Mouse (Mus musculus) forebrain, embryonic 14.5 days (tissue): ENCODE measurements around the gene Cdkl2. TPM values are rescaled to one million over a fixed set of nuclear protein-coding genes. Genes with fewer than 3 reads are reported as not detected.

Source experiments
- ATAC-seq: fragments of 200-750 bp; cut with Nextera tagmentation; 2 replicates; pipeline ENCODE4 v1.8.0; 2017; ENCODE audit warnings: mild to moderate bottlenecking, moderate library complexity
- DNase-seq: peaks from one replicate; pipeline ENCODE4 v3.0.0-alpha.2; 2015; ENCODE audit warnings: low spot score
- H3K27ac ChIP-seq: fragments of 300-500 bp; sonication (generic); 2 replicates; pipeline ENCODE4 v1.5.1; 2014; ENCODE audit warnings: low read depth, mild to moderate bottlenecking, control low read depth, low read length, moderate library complexity
- H3K27me3 ChIP-seq: fragments of 300-500 bp; sonication (generic); replicated peaks from 2 replicates; pipeline ENCODE4 v1.6.1; 2014; ENCODE audit warnings: low read length, control low read depth, mixed read lengths; ENCODE audit not compliant: control insufficient read depth, insufficient read depth
- H3K36me3 ChIP-seq: fragments of 300-500 bp; sonication (generic); 2 replicates; pipeline ENCODE4 v1.6.1; 2014; ENCODE audit warnings: low read length, control low read depth; ENCODE audit not compliant: control insufficient read depth, insufficient read depth
- H3K4me1 ChIP-seq: fragments of 300-500 bp; sonication (generic); 2 replicates; pipeline ENCODE4 v1.6.1; 2014; ENCODE audit warnings: antibody characterized with exemption, low read length, control low read depth; ENCODE audit not compliant: control insufficient read depth, insufficient read depth
- H3K4me2 ChIP-seq: fragments of 300-500 bp; sonication (generic); 2 replicates; pipeline ENCODE4 v1.6.1; 2014; ENCODE audit warnings: mild to moderate bottlenecking, control low read depth, low read length
- H3K4me3 ChIP-seq: fragments of 300-500 bp; sonication (generic); 2 replicates; pipeline ENCODE4 v1.5.1; 2014; ENCODE audit warnings: low read depth, low read length, control low read depth
- H3K9ac ChIP-seq: fragments of 300-500 bp; sonication (generic); 2 replicates; pipeline ENCODE4 v1.6.1; 2014; ENCODE audit warnings: mild to moderate bottlenecking, low read length, control low read depth, moderate library complexity
- H3K9me3 ChIP-seq: fragments of 300-500 bp; sonication (generic); replicated peaks from 2 replicates; pipeline ENCODE4 v1.6.1; 2016; ENCODE audit warnings: low read length, control low read depth, mixed read lengths; ENCODE audit not compliant: control insufficient read depth
- WGBS: fragments of 180-500 bp; shearing (Covaris S2); extraction: QIAGEN DNeasy Blood & Tissue Kit; methylation state at CpG from one replicate; pipeline ENCODE4 v1.1.7; 2014; 5-methylcytosine and 5-hydroxymethylcytosine counted together
- polyA plus RNA-seq: library from polyadenylated mRNA; unstranded; fragments of >200 nt; fragmentation: Nextera tagmentation; extraction: Ambion mirVana; gene quantifications from 2 replicates; pipeline ENCODE4 v1.2.1, GENCODE M21; 2014

The Cdkl2 gene
- polyA plus RNA-seq, 1 experiment from 2014 or later = 3.9 TPM

GRCm38 (mm10) chr5:92011756-92012155, 31.9 kb downstream of the Cdkl2 start:
- H3K9me3 ChIP-seq = no peaks in the 10 kb centered on the region
- no peak overlapping the region for H3K27ac ChIP-seq
- H3K4me3 ChIP-seq = no peak overlapping the region
- H3K4me1 ChIP-seq = no peaks in the 10 kb centered on the region
- H3K9ac ChIP-seq = no peak overlapping the region
- no peak overlapping the region for H3K4me2 ChIP-seq
- 66% methylated on average over 7 of the region's 7 CpGs for WGBS
- H3K27me3 ChIP-seq = no peaks in the 10 kb centered on the region
- no peak for ATAC-seq
- no peak for DNase-seq
- H3K36me3 ChIP-seq = no peaks in the 10 kb centered on the region

GRCm38 (mm10) chr5:92009827-92010226, 33.9 kb downstream of the Cdkl2 start:
- Histone ChIP-seq H3K9me3 (no peaks in the 10 kb centered on the region), H3K27ac (no peak overlapping the region), H3K4me3 (no peak overlapping the region), H3K27me3 (no peaks in the 10 kb centered on the region), H3K4me1 (no peaks in the 10 kb centered on the region), H3K9ac (no peak overlapping the region), H3K36me3 (no peaks in the 10 kb centered on the region), H3K4me2 (no peak overlapping the region)
- 48% methylated on average over 2 of the region's 2 CpGs for WGBS
- ATAC-seq (no peak), DNase-seq (no peak)

GRCm38 (mm10) chr5:92003011-92003410, 40.7 kb downstream of the Cdkl2 start:
- 60% methylated on average over 2 of the region's 2 CpGs for WGBS
- no peak overlapping the region for H3K27ac ChIP-seq
- no peaks in the 10 kb centered on the region for H3K27me3 ChIP-seq
- no peaks in the 10 kb centered on the region for H3K4me1 ChIP-seq
- no peak overlapping the region for H3K4me3 ChIP-seq
- H3K9me3 ChIP-seq = no peaks in the 10 kb centered on the region
- H3K9ac ChIP-seq = no peak overlapping the region
- no peak overlapping the region for H3K4me2 ChIP-seq
- no peaks in the 10 kb centered on the region for H3K36me3 ChIP-seq
- DNase-seq = peak; percentile 44
- ATAC-seq = no peak

- WGBS = 78% methylated on average over 2 of the region's 2 CpGs
- ATAC-seq (no peak), DNase-seq (no peak)
Observed at GRCm38 (mm10) chr5:92000770-92001169, 42.9 kb downstream of the Cdkl2 start.

GRCm38 (mm10) chr5:91994546-91994945, 49.1 kb downstream of the Cdkl2 start:
- Histone ChIP-seq H3K9me3 (no peaks in the 10 kb centered on the region), H3K27me3 (no peaks in the 10 kb centered on the region), H3K4me2 (no peak overlapping the region), H3K4me1 (no peaks in the 10 kb centered on the region), H3K36me3 (no peaks in the 10 kb centered on the region), H3K9ac (no peak overlapping the region), H3K4me3 (no peak overlapping the region), H3K27ac (no peak overlapping the region)
- 62% methylated on average over 13 of the region's 13 CpGs for WGBS
- DNase-seq = no peak
- no peak for ATAC-seq

More at GRCm38 (mm10) chr5:92000770-92001169, 42.9 kb downstream of the Cdkl2 start:
- H3K4me3 ChIP-seq = no peak overlapping the region
- no peak overlapping the region for H3K9ac ChIP-seq
- H3K27me3 ChIP-seq = no peaks in the 10 kb centered on the region
- no peaks in the 10 kb centered on the region for H3K9me3 ChIP-seq
- H3K4me2 ChIP-seq = no peak overlapping the region
- H3K36me3 ChIP-seq = no peaks in the 10 kb centered on the region
- no peaks in the 10 kb centered on the region for H3K4me1 ChIP-seq
- no peak overlapping the region for H3K27ac ChIP-seq

GRCm38 (mm10) chr5:91993061-91993460, 50.6 kb downstream of the Cdkl2 start:
- Histone ChIP-seq H3K36me3 (no peaks in the 10 kb centered on the region), H3K4me1 (no peaks in the 10 kb centered on the region), H3K4me3 (no peak overlapping the region), H3K9me3 (no peaks in the 10 kb centered on the region), H3K27ac (no peak overlapping the region), H3K27me3 (no peaks in the 10 kb centered on the region), H3K4me2 (no peak overlapping the region), H3K9ac (no peak overlapping the region)
- DNase-seq (no peak), ATAC-seq (no peak)
- WGBS = 92% methylated on average over 2 of the region's 2 CpGs

- H3K4me1 ChIP-seq = no peaks in the 10 kb centered on the region
- H3K27ac ChIP-seq = no peak overlapping the region
- no peaks in the 10 kb centered on the region for H3K27me3 ChIP-seq
- DNase-seq (no peak), ATAC-seq (no peak)
- 89% methylated on average over 6 of the region's 6 CpGs for WGBS
- no peaks in the 10 kb centered on the region for H3K9me3 ChIP-seq
- no peak overlapping the region for H3K4me3 ChIP-seq
- no peaks in the 10 kb centered on the region for H3K36me3 ChIP-seq
- no peak overlapping the region for H3K4me2 ChIP-seq
- no peak overlapping the region for H3K9ac ChIP-seq
Observed at GRCm38 (mm10) chr5:91991191-91991937, 52.3 kb downstream of the Cdkl2 start.

- 79% methylated on average over 9 of the region's 9 CpGs for WGBS
- Histone ChIP-seq H3K4me1 (no peaks in the 10 kb centered on the region), H3K4me3 (no peak overlapping the region), H3K4me2 (no peak overlapping the region), H3K36me3 (no peaks in the 10 kb centered on the region), H3K9me3 (no peaks in the 10 kb centered on the region), H3K9ac (no peak overlapping the region), H3K27ac (no peak overlapping the region), H3K27me3 (no peaks in the 10 kb centered on the region)
- no peak for ATAC-seq
- no peak for DNase-seq
Observed at GRCm38 (mm10) chr5:91989261-91989660, 54.4 kb downstream of the Cdkl2 start.

GRCm38 (mm10) chr5:91987799-91988198, 55.9 kb downstream of the Cdkl2 start:
- WGBS = 87% methylated on average over 2 of the region's 2 CpGs

More at GRCm38 (mm10) chr5:91987799-91988198, 55.9 kb downstream of the Cdkl2 start:
- H3K9ac ChIP-seq = no peak overlapping the region
- no peaks in the 10 kb centered on the region for H3K36me3 ChIP-seq
- no peaks in the 10 kb centered on the region for H3K27me3 ChIP-seq
- no peaks in the 10 kb centered on the region for H3K9me3 ChIP-seq
- H3K4me1 ChIP-seq = no peaks in the 10 kb centered on the region
- H3K4me2 ChIP-seq = no peak overlapping the region
- DNase-seq (no peak), ATAC-seq (no peak)
- H3K27ac ChIP-seq = no peak overlapping the region
- H3K4me3 ChIP-seq = no peak overlapping the region
